Mouse (Mus musculus): ENCODE measurements around the gene Gm49510.

Gm49510 gene

DNA sequence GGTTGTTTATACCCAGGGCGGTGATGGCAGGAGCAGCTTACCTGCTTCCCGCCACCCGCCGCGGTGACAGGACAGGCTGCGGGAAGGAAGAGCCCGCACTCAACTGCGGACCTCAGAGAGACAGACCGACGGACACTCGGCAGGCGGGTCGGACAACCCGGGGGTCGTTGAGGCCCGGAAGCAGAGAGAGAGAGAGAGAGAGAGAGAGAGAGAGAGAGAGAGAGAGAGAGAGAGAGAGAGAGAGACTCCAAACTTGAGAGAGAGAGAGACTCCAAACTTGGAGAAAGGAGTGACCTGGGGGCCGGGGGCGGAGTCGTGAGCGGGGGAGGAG lies at the start of gene Gm49510:
TSS of gene Gm49510 (plus strand) at position 259 of the 331 bp plus-strand sequence.
- in situ Hi-C loops (cut with MboI), result no loop called here

DNA sequence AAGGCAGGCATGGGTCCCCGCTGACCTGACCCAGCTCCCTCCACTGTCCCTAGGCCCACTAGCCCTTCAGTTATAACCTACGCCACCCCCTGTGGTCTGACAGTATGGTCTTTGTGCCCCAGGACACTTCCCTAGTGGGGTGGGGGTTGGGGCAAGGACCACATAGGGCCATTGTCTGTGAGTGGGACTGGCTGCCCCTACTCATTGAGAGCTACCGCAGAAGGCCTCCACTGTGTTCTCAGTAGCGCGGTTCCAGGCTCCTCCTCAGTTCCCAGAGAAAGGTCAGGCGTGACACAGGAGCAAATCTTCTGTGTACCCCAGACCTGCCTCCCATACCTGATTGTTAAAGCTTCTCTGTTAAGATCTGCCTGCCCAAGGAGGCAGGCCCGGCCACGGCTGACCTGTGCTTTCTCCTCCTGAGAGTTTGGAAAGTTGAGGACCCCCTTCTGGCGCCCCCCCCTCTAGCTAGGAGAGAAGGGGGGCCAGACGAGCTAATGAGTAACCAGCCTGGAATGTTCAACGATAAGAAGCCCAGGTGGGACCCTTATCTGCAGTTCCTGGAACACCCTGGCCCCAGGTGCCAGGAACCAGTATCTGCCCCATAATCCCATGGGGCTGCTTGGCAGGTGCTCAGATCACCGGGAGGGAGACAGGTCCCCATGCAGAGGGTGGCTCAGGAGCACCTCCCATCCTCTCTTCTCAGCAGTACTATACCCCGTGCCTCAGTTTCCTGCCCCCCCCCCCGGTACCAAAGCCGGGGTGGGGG lies 49.2 kb upstream of the Gm49510 start:
- in situ Hi-C loops (cut with MboI), result no loop called here

GRCm38 (mm10) chr15:78850944-78851343 lies 48.5 kb upstream of the Gm49510 start:
- in situ Hi-C loops (cut with MboI), result no loop called here

- in situ Hi-C loops (cut with MboI), result no loop called here
Observed at GRCm38 (mm10) chr15:78851505-78852153, 47.8 kb upstream of the Gm49510 start.

GRCm38 (mm10) chr15:78855303-78855965 lies 44.0 kb upstream of the Gm49510 start, which contains the start of gene Lgals2:
Lgals2 (minus strand) TSS chr15:78855529.
- in situ Hi-C loops (cut with MboI), result no loop called here

DNA sequence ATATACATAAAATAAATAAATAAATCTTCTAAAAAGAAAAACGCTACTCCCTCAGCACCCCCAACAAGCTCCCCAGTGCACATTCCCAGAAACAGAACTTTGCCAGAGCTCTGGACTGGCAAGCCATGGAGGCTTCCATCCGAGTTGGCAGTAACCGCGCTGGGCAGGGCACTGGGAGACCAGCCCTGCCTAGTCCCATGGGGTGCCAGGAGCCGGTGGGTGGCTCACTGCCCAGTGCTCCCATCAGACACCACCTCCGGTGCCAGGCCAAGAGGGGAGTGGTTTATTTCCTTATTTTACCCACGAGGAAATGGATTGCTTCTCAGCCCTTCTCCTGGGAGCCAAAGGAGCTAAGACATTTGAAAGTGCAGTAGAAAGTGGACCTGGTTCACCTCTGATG lies 42.5 kb upstream of the Gm49510 start:
- in situ Hi-C loops (cut with MboI), result no loop called here

- in situ Hi-C loops (cut with MboI), result no loop called here
Observed at GRCm38 (mm10) chr15:78859311-78859710, 40.2 kb upstream of the Gm49510 start.

GRCm38 (mm10) chr15:78859714-78860113 lies 39.8 kb upstream of the Gm49510 start:
- in situ Hi-C loops (cut with MboI), result no loop called here

DNA sequence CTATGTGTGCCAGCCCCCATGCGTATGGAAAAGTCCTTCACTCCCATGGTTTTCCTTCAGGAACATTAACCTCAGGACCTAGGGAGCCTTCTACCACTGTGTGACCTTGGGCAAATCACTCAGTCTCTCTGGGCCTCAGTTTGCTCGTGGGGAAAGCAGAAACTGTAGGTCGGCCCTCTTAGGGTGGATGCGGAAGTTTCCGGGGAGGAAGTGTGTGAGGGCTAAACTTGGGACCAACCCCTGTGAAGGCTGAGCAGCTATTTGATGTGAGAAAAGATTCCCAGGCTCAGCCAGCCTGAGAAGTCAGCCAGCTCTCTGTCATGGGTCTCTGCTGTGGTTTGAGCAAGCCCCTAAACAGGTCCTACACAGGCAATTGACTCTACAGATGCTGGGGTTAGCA lies 37.2 kb upstream of the Gm49510 start:
- in situ Hi-C loops (cut with MboI), result no loop called here

DNA sequence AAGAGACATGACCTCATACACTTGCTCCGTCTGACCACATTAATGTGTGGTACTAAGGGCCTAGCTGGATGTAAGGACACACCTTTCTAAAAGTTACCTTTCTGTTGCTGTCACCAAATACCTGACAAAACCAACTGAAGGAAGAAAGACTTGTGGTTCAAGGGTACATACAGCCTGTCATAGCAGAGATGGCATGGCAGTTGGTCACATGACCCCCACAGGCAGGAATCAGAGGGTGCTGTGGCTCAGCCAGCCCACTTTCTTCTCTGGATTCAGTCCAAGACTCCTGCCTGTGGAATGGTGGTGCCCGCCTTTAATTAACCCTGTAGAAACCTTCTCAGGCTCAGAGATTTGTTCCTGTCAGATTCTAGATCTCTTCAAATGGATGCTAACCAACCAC lies 36.3 kb upstream of the Gm49510 start:
- in situ Hi-C loops (cut with MboI), result no loop called here

GRCm38 (mm10) chr15:78863852-78864253 lies 35.6 kb upstream of the Gm49510 start:
- in situ Hi-C loops (cut with MboI), result no loop called here

- in situ Hi-C loops (cut with MboI), result no loop called here
Observed at GRCm38 (mm10) chr15:78868398-78868797, 31.1 kb upstream of the Gm49510 start.

DNA sequence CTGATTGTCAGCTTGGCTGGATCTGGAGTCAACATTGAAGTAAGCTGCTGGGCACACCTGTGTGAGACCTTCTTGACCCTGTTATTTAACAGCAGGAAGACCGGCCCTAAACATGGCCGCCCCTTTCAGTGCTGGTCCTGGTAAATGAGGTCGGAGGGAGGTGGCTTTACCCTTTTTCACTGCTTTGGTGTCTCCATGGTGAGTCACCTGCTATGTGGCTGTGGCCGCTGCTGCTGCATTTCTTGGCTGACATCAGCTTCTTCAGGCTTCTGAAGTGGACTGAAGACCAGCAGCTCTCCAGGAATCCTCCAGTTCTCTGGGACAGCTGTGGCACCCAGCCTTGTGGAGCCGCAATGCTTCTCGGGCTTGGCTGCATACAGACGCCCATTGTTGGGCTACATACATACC lies 30.6 kb upstream of the Gm49510 start:
- in situ Hi-C loops (cut with MboI), result no loop called here

DNA sequence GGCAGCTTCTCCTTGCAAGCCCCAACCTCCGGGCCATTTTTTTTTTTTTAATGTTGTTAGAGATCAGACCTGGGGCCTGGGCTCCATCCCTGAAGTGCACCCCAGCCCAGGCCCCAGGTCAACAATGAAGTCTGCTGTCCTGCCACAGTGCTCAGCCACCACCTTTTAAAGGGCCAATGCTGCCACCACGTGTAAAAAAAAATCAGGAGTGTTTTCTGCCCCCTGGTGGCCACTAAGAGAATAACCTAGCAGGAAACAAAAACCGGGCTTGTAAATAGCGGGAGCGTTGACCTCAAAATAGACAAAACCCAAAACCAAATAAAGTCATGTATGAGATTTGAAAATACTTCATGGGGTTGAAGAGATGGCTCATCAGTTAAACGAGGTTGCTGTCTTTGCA lies 29.7 kb upstream of the Gm49510 start:
- in situ Hi-C loops (cut with MboI), result no loop called here

- in situ Hi-C loops (cut with MboI), result no loop called here
Observed at GRCm38 (mm10) chr15:78872021-78872608, 27.4 kb upstream of the Gm49510 start.

GRCm38 (mm10) chr15:78873803-78874435 lies 25.5 kb upstream of the Gm49510 start:
- in situ Hi-C loops (cut with MboI), result no loop called here

GRCm38 (mm10) chr15:78874989-78875388 lies 24.5 kb upstream of the Gm49510 start:
- in situ Hi-C loops (cut with MboI), result no loop called here

- in situ Hi-C loops (cut with MboI), result no loop called here
Observed at GRCm38 (mm10) chr15:78875537-78875936, 23.9 kb upstream of the Gm49510 start.

DNA sequence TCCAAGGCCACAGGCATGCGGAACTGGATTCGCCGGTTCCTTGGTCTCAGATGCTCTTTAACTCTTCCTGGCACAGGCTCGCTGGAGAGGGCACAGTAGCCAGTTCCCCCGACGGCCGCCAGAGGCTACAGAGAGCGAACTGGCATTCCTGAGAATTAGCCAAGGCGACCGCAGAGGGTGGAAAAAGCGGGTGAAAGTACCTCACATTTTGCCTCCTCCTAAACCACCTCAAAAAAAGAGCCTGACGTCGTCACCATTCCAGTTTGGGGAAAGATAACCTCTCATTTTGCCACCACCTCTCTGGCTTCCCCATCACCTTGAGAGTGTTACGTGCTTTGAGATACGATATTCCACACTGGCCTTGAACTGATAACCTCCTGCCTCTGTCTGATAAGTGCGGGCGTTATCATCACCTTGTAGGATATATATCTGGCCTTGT lies 23.2 kb upstream of the Gm49510 start:
- in situ Hi-C loops (cut with MboI), result no loop called here

- in situ Hi-C loops (cut with MboI), result no loop called here
Observed at GRCm38 (mm10) chr15:78876991-78877809, 22.3 kb upstream of the Gm49510 start, which contains the start of gene Gga1. Gga1 (plus strand) TSS chr15:78877190.

DNA sequence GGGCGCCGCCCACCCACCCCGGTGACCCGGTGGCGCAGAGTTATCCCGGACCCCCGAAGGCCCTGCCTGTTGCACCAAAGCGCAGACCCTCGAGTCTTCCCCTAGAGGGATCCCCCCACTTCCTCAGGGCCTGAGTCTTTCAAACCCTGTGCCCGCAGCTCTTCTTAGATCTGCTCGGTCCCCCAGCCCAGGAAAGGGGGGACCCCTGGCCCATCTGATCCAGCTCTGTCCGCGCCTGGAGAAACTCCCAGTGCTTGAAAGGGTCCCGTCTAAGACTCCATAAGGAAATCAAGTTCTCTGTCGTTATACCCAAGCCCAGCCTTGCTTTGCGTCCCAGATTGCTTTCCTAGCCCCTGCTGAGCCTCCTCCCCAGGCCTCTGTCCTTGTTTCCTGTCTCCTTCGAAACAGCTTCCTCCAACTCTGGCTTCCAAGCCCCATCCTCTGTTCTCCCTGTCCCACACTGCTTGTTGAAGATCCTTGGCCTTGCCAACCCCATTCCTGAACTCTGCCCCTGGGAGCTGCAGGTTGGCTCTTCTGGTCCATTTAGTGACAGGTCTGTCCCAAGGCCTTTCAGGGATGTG lies 21.6 kb upstream of the Gm49510 start:
- in situ Hi-C loops (cut with MboI), result no loop called here

Data from mature B cell (primary cell).